Mouse (Mus musculus) stomach, adult 2 months (tissue): ENCODE measurements around the gene Kcnk12. TPM values are rescaled to one million over a fixed set of nuclear protein-coding genes. Genes with fewer than 3 reads are reported as not detected.

Experiments used
- polyA plus RNA-seq: library from polyadenylated mRNA; depleted of rRNA; stranded (reverse); fragments of >200 nt; gene quantifications from 2 replicates; pipeline ENCODE4 v1.2.3, GENCODE M21; 2012; rRNA removed

The Kcnk12 gene
- polyA plus RNA-seq = 0.19 and 0.30 TPM in 2 replicates

GRCm38 (mm10) chr17:87797688-87798291 lies at the start of gene Kcnk12:
Gene Kcnk12, minus strand, starts transcription at chr17:87797994.

Other genes with a start within 250 kb of the Kcnk12 start
- gene Epcam, start 162.0 kb downstream of the Kcnk12 start, polyA plus RNA-seq = 142 and 152 TPM in 2 replicates
- 1.1 and 1.2 TPM in 2 replicates for gene Msh2, start 125.7 kb downstream of the Kcnk12 start, polyA plus RNA-seq
- gene Rpl36-ps4, start 123.0 kb upstream of the Kcnk12 start, polyA plus RNA-seq = not detected in 2 replicates
- gene Msh6, start 177.1 kb upstream of the Kcnk12 start, polyA plus RNA-seq = 0.56 and 0.98 TPM in 2 replicates